Mouse (Mus musculus): ENCODE data around the gene Galr2.

- TF ChIP-seq EP300 (IDR thresholded peaks at IDR 0.05) (no peak), CTCF (IDR thresholded peaks at IDR 0.05) (no peak)
Observed at GRCm38 (mm10) chr11:116241744-116242235, 38.9 kb upstream of the Galr2 start.
